Mouse (Mus musculus): Measurements from ENCODE around the gene Dnajc22. TPM values are rescaled to one million over a fixed set of nuclear protein-coding genes. Genes with fewer than 3 reads are reported as not detected.
A peak's percentile ranks its signal among the peaks of the same experiment; 100 is the strongest.

The Dnajc22 gene
- polyA plus RNA-seq, 1 experiment, result 1.6 TPM

- Histone ChIP-seq H3K4me1 (ENCODE audit: control insufficient read depth, insufficient read depth, low read length) (no peaks in the 10 kb centered on the region), H3K27ac (ENCODE audit: control insufficient read depth, insufficient read depth, low read depth, low read length, poor library complexity) (no peak overlapping the region), H3K4me3 (replicated peaks; ENCODE audit: control insufficient read depth, low read depth, low read length) (no peak overlapping the region)
- TF ChIP-seq POLR2A (IDR thresholded peaks at IDR 0.05; ENCODE audit: borderline replicate concordance, control insufficient read depth, low read depth, low read length) (no peak), CTCF (IDR thresholded peaks at IDR 0.05; ENCODE audit: control insufficient read depth, insufficient read depth, low read length) (peak; percentile 61)
- WGBS, result 3% methylated on average over 15 of the region's 15 CpGs
These were observed 6.2 kb downstream of the Dnajc22 start for GRCm38 (mm10) chr15:99099139-99099556.

GRCm38 (mm10) chr15:99099984-99100383 is 7.0 kb downstream of the Dnajc22 start:
- TF ChIP-seq CTCF (IDR thresholded peaks at IDR 0.05; ENCODE audit: control insufficient read depth, insufficient read depth, low read length) (no peak), POLR2A (IDR thresholded peaks at IDR 0.05; ENCODE audit: borderline replicate concordance, control insufficient read depth, low read depth, low read length) (no peak)
- H3K4me3 ChIP-seq (replicated peaks; ENCODE audit: control insufficient read depth, low read depth, low read length), result no peak overlapping the region
- no peak overlapping the region for H3K27ac ChIP-seq (ENCODE audit: control insufficient read depth, insufficient read depth, low read depth, low read length, poor library complexity)
- no peaks in the 10 kb centered on the region for H3K4me1 ChIP-seq (ENCODE audit: control insufficient read depth, insufficient read depth, low read length)
- 49% methylated on average over 3 of the region's 3 CpGs for WGBS

GRCm38 (mm10) chr15:99105238-99105637 is 12.3 kb downstream of the Dnajc22 start:
- Histone ChIP-seq H3K4me3 (replicated peaks; ENCODE audit: control insufficient read depth, low read depth, low read length) (no peak overlapping the region), H3K4me1 (ENCODE audit: control insufficient read depth, insufficient read depth, low read length) (no peaks in the 10 kb centered on the region), H3K27ac (ENCODE audit: control insufficient read depth, insufficient read depth, low read depth, low read length, poor library complexity) (no peak overlapping the region)
- TF ChIP-seq POLR2A (IDR thresholded peaks at IDR 0.05; ENCODE audit: borderline replicate concordance, control insufficient read depth, low read depth, low read length) (no peak), CTCF (IDR thresholded peaks at IDR 0.05; ENCODE audit: control insufficient read depth, insufficient read depth, low read length) (no peak)
- 31% methylated on average over 7 of the region's 7 CpGs for WGBS

GRCm38 (mm10) chr15:99107866-99108265 is 14.9 kb downstream of the Dnajc22 start:
- 69% methylated on average over 3 of the region's 3 CpGs for WGBS
- TF ChIP-seq CTCF (IDR thresholded peaks at IDR 0.05; ENCODE audit: control insufficient read depth, insufficient read depth, low read length) (no peak), POLR2A (IDR thresholded peaks at IDR 0.05; ENCODE audit: borderline replicate concordance, control insufficient read depth, low read depth, low read length) (no peak)
- Histone ChIP-seq H3K27ac (ENCODE audit: control insufficient read depth, insufficient read depth, low read depth, low read length, poor library complexity) (no peak overlapping the region), H3K4me1 (ENCODE audit: control insufficient read depth, insufficient read depth, low read length) (no peaks in the 10 kb centered on the region), H3K4me3 (replicated peaks; ENCODE audit: control insufficient read depth, low read depth, low read length) (no peak overlapping the region)

DNA sequence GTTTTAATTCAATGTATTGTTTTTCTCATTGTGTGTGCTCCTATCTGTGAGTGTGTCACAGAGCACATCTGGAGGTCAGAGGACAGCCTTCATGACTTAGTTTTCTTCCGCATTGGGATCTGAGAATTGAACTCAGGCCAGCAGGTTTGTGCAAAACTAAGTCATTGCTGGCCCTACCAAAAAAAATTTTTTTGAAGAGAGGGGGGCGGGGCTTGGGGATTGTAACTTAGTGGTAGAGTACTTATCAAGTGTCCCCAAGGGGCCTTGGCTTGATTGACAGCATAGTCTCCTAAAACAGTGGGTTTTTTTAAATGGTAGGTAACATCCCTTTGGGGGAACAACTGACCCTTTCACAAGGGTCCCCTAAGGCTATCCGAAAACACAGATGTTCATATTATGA is 18.2 kb downstream of the Dnajc22 start:
- Histone ChIP-seq H3K4me3 (replicated peaks; ENCODE audit: control insufficient read depth, low read depth, low read length) (no peak overlapping the region), H3K27ac (ENCODE audit: control insufficient read depth, insufficient read depth, low read depth, low read length, poor library complexity) (no peak overlapping the region), H3K4me1 (ENCODE audit: control insufficient read depth, insufficient read depth, low read length) (no peaks in the 10 kb centered on the region)
- 77% methylated on average over 3 of the region's 3 CpGs for WGBS
- TF ChIP-seq CTCF (IDR thresholded peaks at IDR 0.05; ENCODE audit: control insufficient read depth, insufficient read depth, low read length), result no peak
- TF ChIP-seq POLR2A (IDR thresholded peaks at IDR 0.05; ENCODE audit: borderline replicate concordance, control insufficient read depth, low read depth, low read length), result no peak

DNA sequence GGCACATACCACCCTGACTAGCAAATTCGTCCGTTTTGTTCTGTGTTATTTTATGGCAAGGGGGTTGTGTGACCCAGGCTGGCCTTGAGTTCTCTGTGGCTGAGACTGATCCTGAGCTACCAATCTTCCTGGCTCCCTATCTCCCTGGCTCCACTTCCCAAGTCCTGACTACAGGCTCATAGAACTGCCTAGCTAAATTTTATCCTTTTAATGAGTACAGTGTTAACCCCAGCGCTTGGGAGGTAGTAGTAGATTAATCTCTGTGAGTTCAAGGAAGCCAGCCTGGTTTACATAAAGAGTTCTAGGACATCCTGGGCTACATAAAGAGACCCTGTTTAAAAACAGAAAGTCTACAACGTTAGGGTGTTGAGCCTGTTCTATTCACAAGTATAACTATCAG is 18.8 kb downstream of the Dnajc22 start:
- WGBS, result 65% methylated on average over 4 of the region's 4 CpGs
- Histone ChIP-seq H3K27ac (ENCODE audit: control insufficient read depth, insufficient read depth, low read depth, low read length, poor library complexity) (no peak overlapping the region), H3K4me1 (ENCODE audit: control insufficient read depth, insufficient read depth, low read length) (no peaks in the 10 kb centered on the region), H3K4me3 (replicated peaks; ENCODE audit: control insufficient read depth, low read depth, low read length) (no peak overlapping the region)
- TF ChIP-seq POLR2A (IDR thresholded peaks at IDR 0.05; ENCODE audit: borderline replicate concordance, control insufficient read depth, low read depth, low read length) (no peak), CTCF (IDR thresholded peaks at IDR 0.05; ENCODE audit: control insufficient read depth, insufficient read depth, low read length) (no peak)

- Histone ChIP-seq H3K4me1 (ENCODE audit: control insufficient read depth, insufficient read depth, low read length) (no peaks in the 10 kb centered on the region), H3K4me3 (replicated peaks; ENCODE audit: control insufficient read depth, low read depth, low read length) (no peak overlapping the region), H3K27ac (ENCODE audit: control insufficient read depth, insufficient read depth, low read depth, low read length, poor library complexity) (no peak overlapping the region)
- 66% methylated on average over 11 of the region's 11 CpGs for WGBS
- TF ChIP-seq CTCF (IDR thresholded peaks at IDR 0.05; ENCODE audit: control insufficient read depth, insufficient read depth, low read length), result no peak
- TF ChIP-seq POLR2A (IDR thresholded peaks at IDR 0.05; ENCODE audit: borderline replicate concordance, control insufficient read depth, low read depth, low read length), result no peak
These were observed 19.9 kb downstream of the Dnajc22 start for GRCm38 (mm10) chr15:99112843-99113395.

GRCm38 (mm10) chr15:99113396-99113975 is 20.5 kb downstream of the Dnajc22 start:
- Histone ChIP-seq H3K4me3 (replicated peaks; ENCODE audit: control insufficient read depth, low read depth, low read length) (no peak overlapping the region), H3K4me1 (ENCODE audit: control insufficient read depth, insufficient read depth, low read length) (no peaks in the 10 kb centered on the region), H3K27ac (ENCODE audit: control insufficient read depth, insufficient read depth, low read depth, low read length, poor library complexity) (no peak overlapping the region)
- TF ChIP-seq POLR2A (IDR thresholded peaks at IDR 0.05; ENCODE audit: borderline replicate concordance, control insufficient read depth, low read depth, low read length) (no peak), CTCF (IDR thresholded peaks at IDR 0.05; ENCODE audit: control insufficient read depth, insufficient read depth, low read length) (peak; percentile 1; the same call in 1 of the 2 replicates)
- 11% methylated on average over 9 of the region's 9 CpGs for WGBS

Data from bone marrow, adult 2 months (tissue).